Mouse (Mus musculus) adrenal gland, postnatal 4 days (tissue): ENCODE data around the gene Disc1. TPM values are rescaled to one million over a fixed set of nuclear protein-coding genes. Genes with fewer than 3 reads are reported as not detected.

Experiments
- DNase-seq, 2 experiments: peaks; one replicate each; pipeline ENCODE4 v3.0.0; 2021 to 2022; ENCODE audit warnings: low spot score in 2 of 2, mixed read lengths in 2 of 2
- total RNA-seq, 2 experiments: library from RNA; stranded (reverse); gene quantifications; 2 replicates each; pipeline ENCODE4 v1.2.3; 2021

Disc1 gene
- total RNA-seq, 2 experiments from 2014 or later: 4.1 to 4.8 TPM

DNA sequence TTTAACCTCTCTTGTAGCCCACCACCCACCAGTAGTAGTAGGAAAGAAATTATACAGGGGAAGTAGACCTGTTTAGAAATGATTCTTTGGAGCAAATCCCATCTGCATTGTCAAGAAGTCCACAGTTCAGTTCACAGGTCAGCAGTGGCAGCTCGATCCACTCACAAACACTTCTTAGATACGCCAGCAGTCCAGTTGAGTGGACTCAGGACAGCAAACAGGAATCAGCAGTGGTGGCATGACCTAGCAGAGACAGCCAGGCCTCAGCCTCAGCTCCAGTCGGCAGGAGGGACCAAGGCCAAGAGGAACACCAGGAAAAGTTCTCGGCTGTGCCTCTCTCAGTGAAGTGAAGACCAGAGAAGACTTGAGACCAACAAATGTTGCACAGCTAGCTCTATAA is 121.7 kb downstream of the Disc1 start:
- DNase-seq: no peak

- DNase-seq: no peak
These were observed 123.1 kb downstream of the Disc1 start for GRCm38 (mm10) chr8:125177091-125177490.

- no peak for DNase-seq
These were observed 124.0 kb downstream of the Disc1 start for GRCm38 (mm10) chr8:125177958-125178357.

- peak; percentile 73 to 76 for DNase-seq
These were observed 129.8 kb downstream of the Disc1 start for GRCm38 (mm10) chr8:125183548-125184451.

GRCm38 (mm10) chr8:125184452-125184817 is 130.4 kb downstream of the Disc1 start:
- DNase-seq: no peak

DNA sequence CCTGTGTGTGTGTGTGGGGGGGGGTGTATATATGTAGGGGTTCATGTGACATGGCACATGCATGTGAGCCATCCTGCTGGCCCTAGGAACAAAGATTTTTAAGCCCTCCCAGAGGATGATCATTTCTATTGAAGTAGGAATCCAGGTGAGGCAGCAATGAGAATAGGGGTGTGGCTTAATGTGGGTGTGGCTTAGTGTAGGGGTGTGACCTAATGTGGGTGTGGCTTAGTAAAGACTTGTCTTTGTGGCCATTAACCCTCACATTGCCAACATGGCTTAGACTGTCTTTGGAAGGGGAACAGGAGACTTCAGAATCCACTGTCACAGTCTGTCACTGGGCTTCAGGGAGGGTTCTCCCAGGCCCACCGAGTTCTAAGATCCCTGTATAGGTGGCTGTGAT is 130.9 kb downstream of the Disc1 start:
- no peak for DNase-seq

DNA sequence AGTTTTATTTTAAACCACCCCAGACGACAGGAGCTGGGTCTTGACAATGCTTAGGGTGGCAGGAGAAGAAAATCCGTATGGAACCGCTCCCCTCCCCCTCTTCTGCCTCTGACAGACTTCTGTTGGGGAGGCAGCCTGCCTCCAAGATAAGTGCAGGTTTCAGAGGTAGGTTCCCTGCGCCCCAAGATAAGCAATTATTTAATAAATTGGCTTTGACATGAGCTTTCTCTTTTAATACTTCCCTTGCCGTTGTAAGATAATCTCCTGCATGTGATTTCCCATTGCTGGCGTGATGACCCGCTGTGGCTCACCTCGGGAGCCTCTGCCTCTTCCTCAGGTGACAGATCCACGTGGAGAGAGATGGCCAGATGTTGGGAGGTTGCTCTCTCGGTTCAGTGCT is 133.0 kb downstream of the Disc1 start:
- no peak for DNase-seq

GRCm38 (mm10) chr8:125193701-125194100 is 139.7 kb downstream of the Disc1 start:
- no peak for DNase-seq

DNA sequence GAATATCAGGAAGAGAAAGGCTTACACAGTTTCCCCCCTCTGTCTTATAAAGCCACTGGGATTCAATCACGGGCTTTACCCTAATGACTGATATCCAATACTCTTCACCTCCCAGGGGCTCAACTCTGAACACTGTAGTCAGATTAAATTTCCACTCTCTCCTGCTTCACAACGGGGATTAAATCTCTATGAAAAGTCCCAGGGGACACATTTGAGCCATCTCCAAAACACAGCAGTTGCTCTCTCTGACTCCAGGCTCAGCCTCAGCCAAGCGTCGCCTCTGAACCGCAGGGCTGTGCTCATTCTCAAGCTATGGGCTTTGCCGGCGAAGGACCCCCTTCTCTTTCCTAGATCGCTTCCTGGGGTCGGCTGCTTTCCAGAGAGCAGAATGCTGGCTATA is 141.1 kb downstream of the Disc1 start:
- DNase-seq: no peak

DNA sequence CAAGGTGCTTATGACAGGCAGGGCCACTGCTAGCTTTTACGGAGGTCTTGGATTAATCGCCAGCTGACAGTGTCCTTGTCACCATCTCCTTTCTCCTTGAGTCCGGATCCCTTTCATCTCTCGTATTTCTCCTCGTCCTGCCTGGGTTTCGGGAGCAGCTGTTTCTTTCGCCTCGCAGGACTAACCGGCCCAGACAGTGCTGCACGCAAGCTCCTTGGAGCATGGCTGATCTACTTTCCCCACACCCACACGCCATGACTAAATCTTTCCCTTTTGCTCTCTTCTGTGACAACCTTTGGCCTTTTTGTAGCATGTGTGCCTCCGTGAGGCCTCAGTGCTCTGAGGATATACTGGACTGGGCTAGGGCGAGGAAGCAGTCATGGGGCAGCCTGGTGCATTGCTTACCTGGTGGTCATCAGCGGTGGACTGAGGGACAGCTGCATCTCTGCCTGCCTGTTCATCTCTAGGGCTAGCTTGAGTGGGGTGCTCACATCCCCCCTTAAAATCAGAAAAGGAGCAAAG is 142.6 kb downstream of the Disc1 start:
- no peak for DNase-seq

DNA sequence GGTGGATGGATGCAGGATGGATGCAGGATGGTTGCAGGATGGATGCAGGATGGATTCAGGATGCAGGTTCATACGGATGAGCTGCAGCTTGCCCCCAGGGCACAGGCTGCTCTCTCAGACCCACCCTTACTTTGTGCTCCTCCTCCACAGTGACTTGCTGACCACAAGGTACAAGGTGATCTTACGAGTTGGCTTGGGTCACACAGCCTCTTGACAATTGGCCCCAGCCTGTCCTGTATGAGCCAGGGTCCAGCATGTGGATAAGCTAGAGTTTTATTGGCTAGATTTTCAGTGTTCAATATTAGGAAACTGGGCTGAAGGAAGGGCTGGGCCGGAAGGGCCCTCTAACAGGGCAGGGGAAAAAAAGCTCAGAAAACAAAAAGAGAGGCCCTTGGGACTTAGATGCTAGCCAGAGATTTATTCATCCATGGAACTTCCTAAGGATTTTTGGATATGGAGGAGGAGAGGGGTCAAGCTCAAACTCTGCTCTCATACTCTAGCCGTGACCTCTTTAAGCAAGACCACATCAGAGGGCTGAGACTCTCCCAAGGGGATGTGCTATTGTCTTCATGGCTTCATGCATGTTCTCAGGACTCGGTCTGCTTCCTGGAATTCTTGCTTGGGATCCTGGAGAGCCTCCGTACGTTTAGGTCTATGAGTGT is 143.5 kb downstream of the Disc1 start:
- no peak for DNase-seq

GRCm38 (mm10) chr8:125198420-125199196 is 144.6 kb downstream of the Disc1 start:
- DNase-seq: no peak

DNA sequence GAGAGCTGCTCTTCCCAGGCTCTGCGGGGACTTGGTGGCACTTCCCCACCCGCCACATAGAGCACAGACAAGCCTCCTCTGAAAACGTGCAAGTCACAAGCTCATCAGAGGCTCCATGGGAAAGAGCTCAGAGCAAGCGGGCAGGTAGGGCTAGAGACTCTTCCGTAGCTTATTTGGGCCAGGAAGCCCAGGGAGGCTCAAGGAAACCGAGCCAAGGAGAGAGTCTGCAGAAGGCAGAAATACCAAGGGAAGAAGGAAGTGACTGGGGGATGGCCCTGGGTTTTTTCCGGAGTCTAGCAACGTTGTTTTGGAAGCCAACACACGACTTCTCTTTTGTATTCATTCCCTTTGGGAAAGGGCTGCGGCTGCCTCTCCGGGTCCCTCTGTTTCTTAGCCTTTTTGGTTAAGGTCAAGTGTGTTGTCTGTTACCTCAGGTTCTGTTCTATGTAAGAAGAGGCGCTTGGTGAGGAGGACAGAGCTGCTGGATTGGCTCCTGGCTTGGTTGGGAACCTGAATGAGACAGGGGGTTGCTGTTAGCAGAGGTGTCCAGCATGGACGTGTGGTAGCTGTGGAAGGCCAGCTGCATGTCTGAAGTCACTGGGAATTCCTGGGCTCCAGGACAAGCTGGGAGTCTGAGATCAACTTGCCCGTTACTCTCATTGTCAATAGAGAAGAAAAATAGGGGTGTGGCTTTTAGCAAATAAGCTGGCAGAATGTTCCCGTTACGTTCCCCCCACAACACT is 145.4 kb downstream of the Disc1 start:
- DNase-seq: no peak

GRCm38 (mm10) chr8:125200273-125200863 is 146.4 kb downstream of the Disc1 start:
- DNase-seq: no peak

GRCm38 (mm10) chr8:125201650-125202049 is 147.7 kb downstream of the Disc1 start:
- DNase-seq: no peak

GRCm38 (mm10) chr8:125203016-125203415 is 149.0 kb downstream of the Disc1 start:
- no peak for DNase-seq

DNA sequence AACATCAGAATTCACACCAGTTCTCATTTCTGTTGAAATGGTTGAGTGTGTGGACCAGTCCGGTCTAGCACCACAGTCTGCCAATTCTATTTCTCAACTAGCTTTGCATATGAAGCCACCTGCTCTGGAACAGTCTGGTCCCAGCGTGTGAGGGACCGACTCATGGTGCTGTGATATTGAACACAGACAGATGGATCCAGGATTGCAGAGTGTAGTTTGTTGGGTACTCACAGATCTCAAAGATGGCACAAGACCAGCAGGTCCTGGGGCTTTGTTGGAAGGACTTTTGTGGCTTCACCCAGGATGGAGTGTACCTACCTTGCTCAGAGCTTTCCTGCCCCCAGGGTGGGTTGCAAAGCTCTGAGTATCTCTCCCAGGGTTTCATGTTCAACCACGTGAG is 151.6 kb downstream of the Disc1 start:
- no peak for DNase-seq

DNA sequence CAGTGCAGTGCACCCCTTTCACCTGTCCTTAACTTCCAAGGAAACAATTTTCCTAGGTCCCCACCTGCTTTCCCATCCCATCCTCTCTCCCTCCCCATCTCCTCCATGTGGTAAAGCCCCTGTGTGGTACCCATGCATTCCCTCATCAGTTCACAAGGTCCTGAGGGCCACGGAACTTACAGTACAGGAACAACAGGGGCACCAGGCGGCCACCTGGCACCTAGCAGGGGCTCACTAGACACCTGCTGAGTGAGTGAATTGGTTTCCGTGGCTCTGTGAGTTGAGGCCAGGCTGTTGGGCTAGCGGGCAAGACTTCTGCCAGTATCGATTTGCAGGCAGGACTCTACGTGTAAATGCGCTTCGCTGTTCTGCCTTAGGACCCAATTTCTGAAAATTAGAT is 152.4 kb downstream of the Disc1 start:
- DNase-seq: no peak

- DNase-seq: no peak
These were observed 153.0 kb downstream of the Disc1 start for GRCm38 (mm10) chr8:125206962-125207361.

DNA sequence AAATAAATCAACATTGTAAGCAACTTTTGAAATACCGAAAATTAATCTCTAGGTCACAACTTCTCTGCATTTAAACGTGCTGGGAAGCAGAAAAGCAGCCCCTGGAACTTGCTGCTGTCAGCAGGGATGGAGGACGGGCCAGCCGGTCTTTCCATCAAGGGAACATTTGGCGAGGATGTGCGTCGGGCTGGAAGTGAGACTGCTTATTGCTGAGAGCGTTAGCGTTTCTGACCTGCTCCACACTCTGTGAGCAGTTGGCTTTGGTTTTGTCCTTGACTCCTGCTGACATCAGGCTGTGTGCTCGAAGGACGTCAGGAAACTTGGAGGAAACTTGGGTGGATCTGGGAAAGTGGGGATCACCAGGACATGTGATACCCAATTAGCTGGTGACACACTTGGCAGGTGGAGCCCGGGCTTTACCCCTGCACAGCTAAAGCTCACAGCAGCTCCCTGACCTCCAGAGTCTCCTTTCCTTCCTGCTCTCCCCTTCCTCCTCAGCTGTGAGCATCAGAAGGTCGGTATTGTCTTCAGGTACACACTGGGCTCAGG is 158.7 kb downstream of the Disc1 start:
- no peak for DNase-seq
